Mouse (Mus musculus) adipocyte (in vitro differentiated cells): ENCODE results near the gene Majin.

Source experiments
- DNase-seq: peaks from one replicate; pipeline ENCODE4 v3.0.0-alpha.2; 2016; ENCODE audit warnings: low spot score

Majin gene

GRCm38 (mm10) chr19:6262839-6263433 lies 78.7 kb downstream of the Majin start:
- no peak for DNase-seq

DNA sequence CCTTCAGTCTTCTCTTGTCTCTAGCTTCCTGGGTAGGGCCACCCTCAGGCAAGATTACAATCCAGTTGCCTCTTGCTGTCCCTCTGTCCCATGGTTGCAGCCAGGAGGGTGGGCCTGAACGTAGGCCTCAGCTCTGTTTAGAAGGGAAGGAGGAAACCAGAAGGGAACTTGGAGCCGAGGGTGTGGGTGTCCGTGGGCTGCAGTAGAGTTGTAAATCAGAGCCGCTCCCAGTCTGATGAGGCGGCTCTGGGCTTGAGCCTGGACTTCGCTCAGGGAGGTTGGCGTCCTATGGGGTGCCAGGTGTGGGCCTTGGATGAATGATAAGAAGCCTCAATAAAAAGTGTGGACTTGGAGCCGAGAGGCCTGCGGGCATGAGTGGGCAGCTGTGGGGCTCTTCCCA lies 80.0 kb downstream of the Majin start:
- DNase-seq: no peak

DNA sequence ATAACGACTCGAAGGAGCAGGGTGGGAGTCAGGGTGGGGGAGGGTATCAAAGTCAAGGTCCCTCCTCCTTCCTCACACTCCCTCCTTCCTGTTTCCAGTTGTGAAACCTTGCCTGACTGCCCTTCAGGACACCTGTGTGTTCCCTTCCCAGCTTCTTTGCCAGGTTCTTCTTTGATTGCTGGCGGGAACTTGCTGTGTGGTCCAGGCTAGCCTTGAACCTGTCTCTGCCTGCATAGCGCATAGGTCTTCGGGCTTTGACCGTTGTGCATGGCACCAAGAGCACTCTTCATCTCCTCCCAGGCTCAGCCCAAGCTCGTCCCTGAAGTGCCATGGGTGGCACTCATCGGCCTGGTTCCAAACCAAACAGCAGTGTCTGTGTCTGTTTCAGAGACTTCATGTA lies 80.8 kb downstream of the Majin start:
- DNase-seq: no peak

GRCm38 (mm10) chr19:6265727-6266182 lies 81.6 kb downstream of the Majin start:
- DNase-seq: no peak

GRCm38 (mm10) chr19:6267306-6268169 lies 83.3 kb downstream of the Majin start:
- no peak for DNase-seq

- DNase-seq: peak; percentile 92
These were observed 84.0 kb downstream of the Majin start for GRCm38 (mm10) chr19:6268170-6268528.

DNA sequence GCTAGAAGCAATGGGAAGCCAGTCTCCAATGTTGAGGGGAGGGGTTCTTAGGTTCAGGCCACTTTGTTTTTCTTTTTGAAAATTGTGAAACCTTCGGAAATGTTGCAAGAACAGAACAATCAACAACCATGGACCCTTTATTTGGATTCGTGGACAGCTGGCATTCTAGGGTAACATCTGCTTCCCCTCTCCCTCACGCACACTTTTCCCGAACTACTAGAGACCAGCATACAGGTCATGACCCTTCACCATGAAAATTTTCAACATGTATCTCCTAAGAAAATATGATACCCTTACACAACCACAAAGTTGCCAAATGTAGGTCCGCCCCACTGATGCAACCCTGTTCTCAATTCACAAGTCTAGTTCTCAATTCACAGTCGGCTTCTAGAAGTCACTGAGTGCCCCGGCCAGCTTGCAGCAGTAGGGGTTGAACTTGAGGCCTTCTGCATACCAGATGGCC lies 84.5 kb downstream of the Majin start:
- peak; percentile 88 for DNase-seq

- no peak for DNase-seq
These were observed 85.7 kb downstream of the Majin start for GRCm38 (mm10) chr19:6269798-6270475.

DNA sequence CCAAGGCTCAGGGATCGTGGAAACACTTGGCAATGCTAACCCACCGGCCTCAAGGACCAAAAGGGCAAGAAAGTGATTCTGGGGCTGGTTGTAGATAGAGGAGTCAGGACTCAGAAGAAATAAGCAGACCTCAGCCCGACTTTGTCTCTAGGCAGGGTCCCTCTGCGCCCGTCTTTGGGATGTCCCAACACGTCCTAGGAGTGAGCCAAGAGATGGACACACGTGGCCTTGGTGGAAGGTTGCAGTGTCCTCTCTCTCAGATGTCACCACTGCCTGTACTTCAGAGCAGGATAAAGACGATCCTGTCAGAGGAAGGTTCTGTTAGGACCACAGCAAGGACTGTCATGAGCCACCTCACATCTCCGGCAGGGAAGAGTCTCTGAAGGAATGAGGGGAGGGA lies 86.5 kb downstream of the Majin start:
- no peak for DNase-seq

DNA sequence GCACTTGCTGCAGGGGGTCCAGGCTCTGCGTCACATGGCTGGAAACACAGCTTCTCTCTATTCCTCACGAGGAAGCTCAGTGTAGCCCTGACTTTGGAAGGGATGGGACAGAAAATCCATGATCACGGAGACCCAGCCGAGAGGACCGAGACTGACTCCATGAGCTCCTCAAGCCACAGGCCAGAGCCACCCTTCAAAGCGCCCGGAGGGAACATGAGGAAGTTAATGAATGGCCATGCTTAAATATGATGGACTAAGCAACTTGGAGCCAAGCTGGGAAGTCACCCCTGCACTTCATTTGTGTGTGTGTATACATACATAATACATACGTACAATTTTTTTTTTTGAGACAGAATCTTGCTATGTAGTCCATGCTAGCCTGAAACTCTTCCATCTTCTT lies 87.0 kb downstream of the Majin start:
- DNase-seq: no peak

GRCm38 (mm10) chr19:6272053-6272452 lies 87.9 kb downstream of the Majin start:
- no peak for DNase-seq

DNA sequence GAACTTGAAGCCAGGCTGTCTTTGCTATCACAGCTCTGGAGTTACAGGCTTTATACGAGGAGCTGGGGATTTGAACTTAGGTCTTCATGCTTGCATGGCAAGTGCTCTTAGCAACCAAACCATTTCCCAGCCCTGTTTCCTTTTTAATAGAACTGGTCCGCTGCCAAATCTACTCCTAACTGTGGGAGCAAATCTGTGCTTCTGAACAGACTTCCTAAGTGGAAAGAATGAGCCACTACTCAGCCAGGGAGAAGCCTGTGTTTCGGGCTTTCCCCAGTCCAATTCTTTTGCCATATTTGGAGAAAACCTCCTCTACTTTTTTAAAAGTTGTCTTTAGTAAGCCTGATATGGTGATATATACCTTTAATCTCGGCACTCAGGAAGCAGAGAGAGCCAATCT lies 88.5 kb downstream of the Majin start:
- peak; percentile 62 for DNase-seq

DNA sequence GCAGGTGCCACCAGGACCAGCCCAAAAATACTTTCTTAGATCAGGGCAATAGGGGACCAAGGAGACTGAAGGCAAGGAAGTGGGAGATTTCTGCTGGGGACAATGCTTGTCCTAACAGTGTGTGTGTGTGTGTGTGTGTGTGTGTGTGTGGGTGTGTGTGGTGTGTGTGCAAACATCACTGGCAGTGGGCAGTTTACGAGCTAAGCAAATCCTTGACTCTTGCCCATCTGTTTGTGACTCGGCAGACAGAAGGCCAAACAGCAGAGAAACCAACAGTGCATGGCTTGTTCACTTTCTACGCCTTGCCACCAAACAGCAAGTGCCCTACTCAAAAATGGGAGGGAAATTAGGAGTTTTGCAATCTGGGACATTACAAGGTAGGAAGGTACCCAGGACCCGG lies 89.4 kb downstream of the Majin start:
- no peak for DNase-seq
